Mouse (Mus musculus) spleen, adult 10 weeks (tissue): ENCODE results near the gene Oaz3. TPM values are rescaled to one million over a fixed set of nuclear protein-coding genes. Genes with fewer than 3 reads are reported as not detected.

Experiments used
- polyA plus RNA-seq: library from polyadenylated mRNA; stranded (reverse); fragments of 350-450 nt; fragmentation: Illumina TruSeq; extraction: RNeasy Lipid Tissue Mini Kit (QIAGEN cat#74804); gene quantifications from one replicate; pipeline ENCODE4 v1.2.3, GENCODE M21; 2015; ENCODE audit warnings: low replicate concordance; ENCODE audit not compliant: insufficient read depth

Oaz3 gene
- not detected for polyA plus RNA-seq

GRCm38 (mm10) chr3:94443597-94443964 lies at the start of gene Oaz3:
Oaz3 (minus strand) TSS chr3:94443915.

GRCm38 (mm10) chr3:94480291-94480884 lies 36.7 kb upstream of the Oaz3 start, which contains the start of gene Riiad1:
Riiad1 (minus strand) TSS chr3:94480341.

DNA sequence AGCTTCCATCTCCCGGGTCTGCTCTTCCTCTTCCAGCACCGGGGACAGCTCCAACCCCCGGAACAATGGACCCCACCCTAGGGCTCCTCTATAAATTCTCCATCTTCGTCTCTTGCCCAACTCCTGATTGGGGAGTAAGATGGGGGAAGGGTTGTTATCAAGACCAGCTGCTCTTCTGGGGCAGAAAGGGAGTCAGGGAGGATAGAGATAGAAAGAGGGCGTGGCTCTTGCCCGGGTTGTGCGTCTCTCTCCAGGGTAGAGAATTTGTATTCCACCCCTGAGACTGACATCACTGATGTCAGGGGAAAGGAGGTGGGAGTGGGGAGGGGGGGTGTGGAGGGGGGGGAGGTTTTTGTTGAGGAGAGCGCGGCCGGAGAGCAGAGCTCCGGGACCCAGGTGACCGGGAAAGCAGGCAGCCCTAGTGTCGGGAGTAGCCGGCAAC lies 34.3 kb upstream of the Oaz3 start, which contains the start of gene Celf3:
Celf3 (plus strand) TSS at position 315 of the 442 bp plus-strand sequence.

DNA sequence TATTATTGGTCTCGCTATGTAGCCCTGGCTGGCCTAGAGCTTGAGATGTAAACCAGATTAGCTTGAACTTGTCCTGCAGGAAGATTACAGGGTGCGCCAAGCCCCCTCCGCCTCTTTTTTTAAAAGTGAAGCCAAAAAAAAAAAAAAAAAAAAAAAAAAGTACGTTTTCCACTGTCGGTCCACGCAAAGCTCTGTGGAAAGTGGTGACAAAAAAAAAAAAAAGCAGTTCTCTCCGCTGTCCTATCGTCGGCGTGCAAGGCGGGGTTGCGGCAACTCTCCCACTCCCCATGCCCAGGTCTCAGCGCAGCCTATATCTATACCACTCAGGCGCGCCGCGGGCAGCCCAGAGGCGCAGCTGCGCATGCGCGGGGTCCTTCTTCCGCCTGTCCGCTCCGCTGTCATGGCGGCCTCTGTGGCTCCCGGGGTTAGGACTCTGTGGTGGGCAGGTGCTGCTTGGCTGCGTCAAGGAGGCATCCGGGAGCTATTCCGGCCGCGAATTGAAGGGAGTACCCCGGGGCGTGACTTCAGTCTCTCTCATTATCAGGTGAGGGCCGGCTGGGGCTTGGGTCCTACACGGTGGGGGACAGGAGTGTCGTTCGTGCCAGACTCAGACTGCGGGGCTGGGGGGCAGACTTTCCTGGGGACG lies 641 bp downstream of the Oaz3 start, which contains the start of gene Mrpl9:
Mrpl9 (plus strand) TSS at position 368 of the 646 bp plus-strand sequence.

DNA sequence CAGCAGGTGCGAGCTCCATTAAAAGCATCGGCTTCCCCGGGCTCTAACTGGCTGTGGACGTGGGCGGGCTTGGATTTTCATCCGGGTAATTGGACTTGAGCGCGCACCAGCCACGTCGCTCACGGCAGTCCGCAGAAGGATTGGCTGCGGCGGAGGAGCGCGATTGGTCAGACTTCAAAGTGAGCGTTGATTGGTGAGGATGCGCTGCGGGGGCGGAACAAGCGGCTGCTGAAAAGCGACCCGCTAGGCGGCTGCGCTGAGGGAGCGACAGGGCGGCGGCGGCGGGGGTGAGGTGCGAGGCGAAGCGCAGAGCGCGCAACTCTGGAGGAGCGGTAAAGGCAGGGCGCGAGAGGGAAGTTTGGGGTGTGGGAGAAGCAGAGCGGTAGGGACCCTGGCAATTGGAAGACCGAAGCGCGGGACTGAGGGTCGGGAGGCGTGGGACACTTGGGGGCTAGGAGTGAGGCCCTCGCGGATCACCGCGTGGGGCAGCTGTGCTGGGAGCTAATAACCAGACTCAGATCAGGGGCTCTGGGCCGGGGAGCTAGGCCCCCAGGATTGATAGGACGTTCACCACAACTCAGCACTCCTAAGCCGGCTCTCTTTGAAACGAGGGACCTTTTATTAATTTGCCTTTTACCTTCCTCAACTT lies 30.6 kb downstream of the Oaz3 start, which contains the start of gene Tdrkh:
Tdrkh (plus strand) TSS at position 243 of the 649 bp plus-strand sequence.

DNA sequence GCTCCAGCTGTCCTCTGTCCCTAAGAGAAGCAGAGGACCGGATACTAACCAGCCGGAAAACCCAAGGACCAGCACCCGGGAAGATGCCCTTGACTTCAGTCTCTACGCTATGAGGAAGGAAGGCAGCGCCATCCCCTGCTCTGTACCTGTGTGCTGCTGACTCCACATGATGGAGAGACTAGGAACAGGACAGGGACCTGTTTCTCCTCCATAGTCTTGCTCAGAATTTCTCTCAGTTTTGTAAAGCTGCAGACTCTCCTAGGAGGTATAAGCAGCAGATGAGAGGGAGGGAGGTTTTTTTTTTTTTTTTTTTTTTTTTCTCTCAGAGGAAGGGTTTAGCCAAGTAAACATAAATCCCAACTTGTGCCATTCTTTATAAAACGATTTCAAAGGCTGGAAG lies 45.5 kb downstream of the Oaz3 start, which contains the start of gene Lingo4:
Lingo4 (plus strand) TSS at position 301 of the 400 bp plus-strand sequence.

Other genes with a start within 250 kb of the Oaz3 start
- not detected for gene Gm5286, start 247.2 kb downstream of the Oaz3 start, polyA plus RNA-seq
- gene Gm4778, start 179.9 kb downstream of the Oaz3 start, polyA plus RNA-seq = not detected
- gene Them4, start 133.8 kb downstream of the Oaz3 start, polyA plus RNA-seq = 6.1 TPM
- not detected for gene Them5, start 101.8 kb downstream of the Oaz3 start, polyA plus RNA-seq
- not detected for gene C2cd4d, start 81.5 kb downstream of the Oaz3 start, polyA plus RNA-seq
- gene Rorc, start 71.1 kb downstream of the Oaz3 start, polyA plus RNA-seq = 1.4 TPM
- 0.23 TPM for gene Lingo4, start 45.4 kb downstream of the Oaz3 start, polyA plus RNA-seq
- 6.1 TPM for gene Tdrkh, start 30.6 kb downstream of the Oaz3 start, polyA plus RNA-seq
- gene Mrpl9, start 597 bp downstream of the Oaz3 start, polyA plus RNA-seq = 54.0 TPM
- gene Celf3, start 34.4 kb upstream of the Oaz3 start, polyA plus RNA-seq = not detected
- gene Riiad1, start 36.4 kb upstream of the Oaz3 start, polyA plus RNA-seq = 1.3 TPM
- gene Snx27, start 138.8 kb upstream of the Oaz3 start, polyA plus RNA-seq = 44.1 TPM
- not detected for gene Gm10972, start 199.2 kb upstream of the Oaz3 start, polyA plus RNA-seq
- 4.1 TPM for gene Tuft1, start 215.0 kb upstream of the Oaz3 start, polyA plus RNA-seq
- gene Selenbp2, start 249.6 kb upstream of the Oaz3 start, polyA plus RNA-seq = not detected